Mouse (Mus musculus) heart, adult 10 weeks (tissue): ENCODE results near the gene Zfp605. TPM values are rescaled to one million over a fixed set of nuclear protein-coding genes. Genes with fewer than 3 reads are reported as not detected.

ENCODE experiments used
- polyA plus RNA-seq: library from polyadenylated mRNA; stranded (reverse); fragments of 350-450 nt; fragmentation: Illumina TruSeq; extraction: RNeasy Lipid Tissue Mini Kit (QIAGEN cat#74804); gene quantifications from one replicate; pipeline ENCODE4 v1.2.3, GENCODE M21; 2014; ENCODE audit warnings: low read depth, low replicate concordance

Zfp605 gene
- polyA plus RNA-seq: 3.2 TPM

GRCm38 (mm10) chr5:110109991-110110441, at the start of gene Zfp605:
Gene Zfp605, plus strand, starts transcription at chr5:110110092.

GRCm38 (mm10) chr5:110072413-110072812, 37.5 kb upstream of the Zfp605 start, which contains the start of gene Gm17655:
Gene Gm17655, minus strand, starts transcription at chr5:110072513.

GRCm38 (mm10) chr5:110094030-110094846, 15.7 kb upstream of the Zfp605 start, which contains the start of gene Gm35315:
Gene Gm35315, minus strand, starts transcription at chr5:110094420.

GRCm38 (mm10) chr5:110099656-110100580, 10.0 kb upstream of the Zfp605 start, which contains the start of gene Plcxd1:
Gene Plcxd1, plus strand, starts transcription at chr5:110099969.

GRCm38 (mm10) chr5:110107581-110108304, 2.1 kb upstream of the Zfp605 start, which contains the start of gene Gtpbp6:
Gene Gtpbp6, minus strand, starts transcription at chr5:110108197.

GRCm38 (mm10) chr5:110135293-110136086, 25.6 kb downstream of the Zfp605 start, which contains the start of gene Chfr:
Gene Chfr, plus strand, starts transcription at chr5:110135842.

GRCm38 (mm10) chr5:110176362-110177020, 66.6 kb downstream of the Zfp605 start, which contains the start of gene Golga3:
Gene Golga3, plus strand, starts transcription at chr5:110176701.

Other genes with a start within 250 kb of the Zfp605 start
- gene Gm15446, start 186.7 kb upstream of the Zfp605 start, polyA plus RNA-seq: 8.6 TPM
- 11.9 TPM for gene Zfp932, start 113.6 kb upstream of the Zfp605 start, polyA plus RNA-seq
- gene Gm17655, start 37.6 kb upstream of the Zfp605 start, polyA plus RNA-seq: 1.6 TPM
- not detected for gene Gm35315, start 15.7 kb upstream of the Zfp605 start, polyA plus RNA-seq
- gene Plcxd1, start 10.1 kb upstream of the Zfp605 start, polyA plus RNA-seq: not detected
- 13.6 TPM for gene Gtpbp6, start 1.9 kb upstream of the Zfp605 start, polyA plus RNA-seq
- gene Chfr, start 25.8 kb downstream of the Zfp605 start, polyA plus RNA-seq: 16.6 TPM
- gene Golga3, start 66.6 kb downstream of the Zfp605 start, polyA plus RNA-seq: 30.0 TPM
- 18.6 TPM for gene Ankle2, start 120.9 kb downstream of the Zfp605 start, polyA plus RNA-seq
- 37.2 TPM for gene Pgam5, start 159.8 kb downstream of the Zfp605 start, polyA plus RNA-seq
- gene Pxmp2, start 176.1 kb downstream of the Zfp605 start, polyA plus RNA-seq: 140 TPM
- gene Pole, start 176.2 kb downstream of the Zfp605 start, polyA plus RNA-seq: 2.2 TPM
- not detected for gene P2rx2, start 233.1 kb downstream of the Zfp605 start, polyA plus RNA-seq
- gene Lrcol1, start 234.6 kb downstream of the Zfp605 start, polyA plus RNA-seq: not detected